Mouse (Mus musculus) lung, adult 2 months (tissue): ENCODE results near the gene Tmem145.
A peak's percentile ranks its signal among the peaks of the same experiment; 100 is the strongest.

Experiments
- CTCF ChIP-seq: fragments of 200-500 bp; IDR thresholded peaks from 2 replicates; pipeline ENCODE4 v1.5.1; 2011; ENCODE audit warnings: mild to moderate bottlenecking, low read length, control low read depth; ENCODE audit not compliant: insufficient read depth
- POLR2A ChIP-seq: fragments of 200-500 bp; IDR thresholded peaks from 2 replicates; pipeline ENCODE4 v1.6.1; 2011; ENCODE audit warnings: low read depth, mild to moderate bottlenecking, control low read depth, low read length, borderline replicate concordance; ENCODE audit errors: extremely low read depth

GRCm38 (mm10) chr7:25281734-25282601 lies 23.9 kb upstream of the Tmem145 start:
- TF ChIP-seq CTCF (no peak), POLR2A (peak; percentile 92; the same call in 1 of the 2 replicates)
